Mouse (Mus musculus): ENCODE data around the gene Hoxd8.

The Hoxd8 gene

DNA sequence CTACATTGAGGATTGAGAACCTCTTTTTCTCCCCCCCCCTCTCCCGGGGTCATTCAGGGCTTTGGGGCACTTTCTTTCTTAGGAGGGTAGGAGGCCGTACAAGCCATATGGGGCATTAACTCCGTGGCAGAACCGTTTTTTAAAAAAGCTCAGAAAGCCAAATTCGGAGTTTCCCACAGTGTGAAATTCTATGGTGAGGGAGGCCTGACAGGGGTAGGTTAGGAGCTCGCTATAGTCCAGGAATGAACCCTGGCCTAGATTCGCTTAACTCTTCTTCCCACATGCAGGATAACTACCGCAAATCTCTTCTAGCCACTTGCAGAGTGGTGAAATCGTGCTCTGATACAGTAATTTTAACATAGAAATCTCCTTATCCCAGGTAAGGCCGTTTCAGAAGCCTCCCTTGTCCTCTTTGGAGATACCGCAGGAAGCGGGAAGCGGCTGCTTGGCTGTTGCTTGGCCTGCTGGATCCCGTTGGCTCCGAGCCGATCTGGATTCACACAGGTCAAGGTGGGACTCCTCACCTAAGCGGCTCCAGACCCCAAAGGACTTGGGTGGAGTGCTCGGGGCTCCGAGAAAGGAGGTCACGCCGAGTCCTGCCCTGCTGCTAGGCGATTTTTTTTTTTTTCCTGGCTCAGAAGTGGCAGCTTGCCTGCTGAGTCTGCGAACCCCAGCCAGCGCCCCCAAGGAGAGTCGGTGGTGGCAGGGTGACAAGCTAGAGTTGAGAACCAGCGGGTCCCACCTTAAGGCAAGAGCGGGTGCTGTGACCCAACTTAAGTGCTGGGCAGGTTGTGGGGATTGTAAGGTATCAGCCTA lies 30.8 kb downstream of the Hoxd8 start:
- no peak for DNase-seq (ENCODE audit: low spot score in 2 of 2)

DNA sequence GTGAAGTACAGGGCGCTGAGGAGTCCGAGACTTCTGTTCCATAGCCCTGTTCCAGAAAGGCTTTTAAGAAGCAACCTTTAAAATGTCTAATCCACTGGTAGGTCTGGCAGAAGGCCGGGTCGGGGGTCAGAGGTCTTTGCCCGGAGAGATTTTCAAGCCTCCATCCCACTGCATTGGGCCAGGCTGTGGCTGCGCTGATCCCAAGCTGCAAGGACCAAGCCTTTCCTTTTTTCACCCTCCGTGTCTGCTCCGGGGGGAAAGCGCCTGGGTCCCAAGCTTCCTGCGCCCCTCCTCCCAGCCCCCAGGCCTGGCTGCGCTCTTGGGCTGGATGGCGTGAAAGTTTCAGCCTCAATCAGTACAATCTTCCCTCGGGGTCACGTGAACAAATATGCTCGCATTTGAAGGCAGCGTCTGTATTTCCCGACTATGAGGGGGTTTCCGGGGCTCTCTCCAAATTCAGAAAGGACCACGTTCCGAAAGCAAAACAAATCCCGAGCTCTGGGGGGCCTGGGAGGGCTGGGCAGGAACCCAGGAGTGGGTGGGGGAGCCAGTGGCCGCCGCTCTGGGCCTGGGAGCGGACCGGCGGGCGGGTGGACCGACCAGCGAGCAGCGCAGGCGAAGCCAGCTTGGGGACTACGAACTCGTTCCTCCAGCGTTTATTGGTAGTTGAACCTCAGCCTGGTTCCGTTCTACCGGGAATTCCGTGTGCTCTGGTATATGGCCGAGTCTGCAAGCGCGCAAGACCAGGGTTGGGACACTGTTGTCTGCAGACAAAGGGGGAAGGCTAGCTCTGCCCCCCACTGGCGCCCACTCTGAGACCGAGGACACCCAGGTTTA lies 31.7 kb downstream of the Hoxd8 start:
- DNase-seq (ENCODE audit: low spot score in 2 of 2) = no peak

DNA sequence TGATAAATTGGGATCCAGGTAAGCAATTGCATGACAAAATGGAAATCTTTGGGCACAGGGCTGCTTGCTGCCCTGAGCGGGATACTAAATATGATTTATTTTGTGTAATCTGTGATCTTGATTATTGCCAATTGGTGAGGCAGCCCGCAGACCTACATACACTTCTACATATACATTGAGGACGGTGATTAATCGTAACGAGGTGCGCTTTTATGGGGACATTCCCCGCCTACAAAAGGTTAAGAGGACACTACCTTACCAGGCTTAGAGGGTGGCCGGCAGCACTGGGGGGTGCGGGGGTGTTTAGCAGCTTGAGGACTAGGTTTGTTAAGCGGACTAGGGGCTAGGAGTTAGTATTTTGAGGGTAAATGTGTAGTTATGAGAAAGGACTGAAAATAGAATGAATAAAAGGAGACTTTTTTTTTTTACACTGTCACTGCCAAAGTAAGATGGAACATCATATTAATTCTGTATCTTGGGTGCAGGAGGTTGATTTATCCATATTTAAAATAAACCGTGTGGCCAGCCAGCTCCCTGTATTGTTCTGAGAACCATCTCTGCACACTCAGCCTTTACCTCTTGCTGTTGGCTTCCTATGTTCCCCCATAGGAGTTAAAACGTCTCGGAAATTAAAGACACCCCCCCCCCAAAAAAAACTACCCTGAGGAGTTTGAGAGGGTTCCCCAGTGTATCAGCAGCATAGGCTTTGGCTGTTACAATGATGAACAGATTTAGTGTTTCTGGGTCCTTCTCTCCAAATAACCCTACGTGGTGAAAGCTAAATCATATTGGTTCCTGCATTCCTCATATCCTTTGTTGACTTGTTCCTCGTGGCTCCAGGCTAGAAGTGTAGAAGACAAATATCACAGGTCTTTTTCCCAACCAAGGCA lies 32.5 kb downstream of the Hoxd8 start:
- no peak for DNase-seq (ENCODE audit: low spot score in 2 of 2)

DNA sequence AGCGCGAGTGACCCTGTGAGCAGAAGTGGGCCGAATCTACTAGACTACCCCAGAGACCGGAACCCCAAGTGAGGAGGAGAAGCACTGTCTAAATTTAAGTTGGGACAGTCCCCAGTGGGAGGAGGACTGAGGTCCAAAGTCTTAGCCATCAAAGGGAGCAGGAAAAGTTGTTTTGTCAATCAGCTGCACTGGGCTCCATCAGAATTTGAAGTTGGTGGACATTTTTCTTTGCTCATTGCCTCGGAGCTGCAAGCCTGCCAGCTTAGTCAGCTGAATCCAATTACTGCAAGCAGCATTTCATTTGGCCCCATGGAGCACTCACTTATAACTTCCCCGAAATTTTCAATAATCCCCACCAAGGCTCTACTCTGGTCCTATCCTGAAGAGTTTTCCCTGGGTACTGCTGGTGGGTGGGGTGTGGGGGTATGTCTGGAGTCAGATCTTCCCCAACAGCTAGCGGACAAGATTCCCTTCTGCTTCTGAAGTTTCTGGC lies 33.2 kb downstream of the Hoxd8 start:
- no peak for DNase-seq (ENCODE audit: low spot score in 2 of 2)

DNA sequence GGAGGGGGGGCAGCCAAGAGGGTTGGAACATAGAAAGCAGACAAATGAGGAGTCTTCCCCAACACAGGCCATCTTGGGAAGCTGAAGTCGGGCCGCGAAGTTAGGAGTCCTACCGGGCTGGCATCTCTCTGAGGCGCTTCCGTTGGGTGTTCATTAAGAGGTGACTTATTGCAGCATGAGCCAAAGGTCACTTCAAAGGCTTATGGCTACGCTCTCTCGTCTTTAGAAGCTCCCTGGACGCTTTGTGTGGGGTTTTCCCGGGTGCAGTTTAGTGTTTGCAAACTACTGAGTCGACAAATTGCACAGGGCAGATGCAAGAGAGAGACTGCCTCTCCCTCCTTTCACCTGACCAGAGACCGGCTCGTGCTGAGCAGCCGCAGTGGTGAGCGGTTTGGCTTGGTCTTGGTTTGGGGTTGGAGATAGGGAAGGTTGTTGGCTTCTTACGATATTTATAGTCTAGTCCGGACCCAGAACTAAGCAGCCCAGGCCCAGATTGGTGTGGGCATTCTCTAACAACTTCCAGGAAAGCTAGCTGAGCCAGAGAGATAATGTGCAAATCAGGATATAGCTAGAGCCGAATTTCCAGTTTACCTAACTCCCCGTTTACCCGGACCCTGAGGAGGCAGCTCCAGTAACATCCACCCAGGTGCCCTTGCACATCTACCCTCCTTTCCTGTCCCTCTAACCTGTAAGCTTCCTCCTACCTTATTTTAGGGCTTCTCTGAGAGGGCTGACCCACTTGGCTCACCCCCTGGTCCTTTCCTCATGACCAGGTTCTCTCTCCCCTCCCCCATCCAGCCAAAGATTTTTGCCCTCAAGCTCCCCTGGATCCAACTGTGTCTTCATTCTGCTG lies 34.4 kb downstream of the Hoxd8 start:
- no peak for DNase-seq (ENCODE audit: low spot score in 2 of 2)

DNA sequence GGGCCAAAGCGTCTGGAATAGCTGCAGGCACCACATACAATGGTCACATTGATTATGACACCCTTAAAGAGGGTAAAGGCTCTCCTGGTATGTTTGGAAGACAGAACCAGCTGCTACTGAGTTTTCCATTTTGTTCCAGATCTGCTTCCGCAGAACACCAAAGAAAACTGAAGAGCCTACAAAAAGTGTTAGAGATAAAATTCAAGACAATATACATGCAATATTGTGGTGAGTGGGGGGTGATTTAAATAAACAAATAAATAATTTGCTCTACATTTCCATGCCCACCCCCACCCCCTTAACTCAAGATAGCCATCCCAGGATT lies 35.0 kb downstream of the Hoxd8 start:
- DNase-seq (ENCODE audit: low spot score in 2 of 2) = no peak

DNA sequence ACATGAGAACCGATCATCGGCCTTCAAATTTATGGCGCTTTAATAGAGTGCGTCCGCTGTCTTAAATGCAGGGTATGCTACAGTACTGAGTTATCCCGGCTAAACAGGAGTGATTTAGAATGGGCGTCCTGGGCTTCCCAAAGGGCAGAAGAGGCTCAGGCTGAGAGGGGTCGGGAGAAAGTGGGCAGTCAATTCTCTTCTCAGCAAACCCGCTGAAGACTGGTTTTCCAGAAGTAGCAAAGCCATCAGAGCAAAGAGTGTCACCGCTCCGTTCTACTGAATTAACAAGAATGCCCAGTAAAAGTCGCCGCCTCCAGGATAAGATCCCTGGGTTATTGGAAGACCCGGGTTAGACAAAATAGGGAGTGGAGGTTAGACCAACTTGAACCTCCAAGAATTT lies 35.5 kb downstream of the Hoxd8 start:
- no peak for DNase-seq (ENCODE audit: low spot score in 2 of 2)

DNA sequence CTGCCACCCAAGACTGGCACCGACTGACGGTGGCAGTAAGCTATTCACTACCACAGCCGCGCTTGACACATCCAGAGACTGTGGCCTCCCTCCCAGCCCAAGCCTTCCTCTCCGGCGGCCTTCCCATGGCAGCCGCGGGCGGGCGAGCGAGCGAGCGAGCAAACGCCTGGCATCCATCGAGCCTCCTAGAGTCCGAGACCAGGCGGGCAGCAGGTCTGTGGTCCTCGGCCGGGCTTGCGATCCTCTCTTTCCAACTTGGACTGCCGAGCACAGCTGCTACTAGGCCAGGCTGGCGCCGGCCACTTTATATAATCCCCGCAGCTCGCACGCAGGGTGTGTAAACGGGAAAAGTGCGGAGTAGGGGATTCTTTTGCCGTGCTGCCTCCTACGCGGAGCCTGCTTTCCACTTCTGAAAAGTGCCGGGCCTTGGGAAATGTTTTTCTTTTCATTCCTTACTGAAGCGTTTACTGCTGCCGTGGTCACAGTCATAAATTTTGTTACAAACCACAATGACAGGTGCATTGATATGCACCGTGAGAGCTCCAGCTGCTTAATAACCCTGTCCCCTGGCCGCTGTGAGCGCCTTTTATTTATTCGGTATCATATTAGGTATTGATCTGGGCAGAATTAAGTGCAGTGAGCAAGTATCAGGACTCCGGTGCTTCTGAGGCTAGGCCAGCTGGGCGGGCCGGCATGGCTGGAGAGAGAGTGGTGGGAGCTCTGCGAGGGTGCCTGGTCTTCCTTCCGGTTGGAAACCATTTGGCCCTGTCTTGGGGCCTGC lies 36.1 kb downstream of the Hoxd8 start:
- DNase-seq (ENCODE audit: low spot score in 2 of 2) = no peak

DNA sequence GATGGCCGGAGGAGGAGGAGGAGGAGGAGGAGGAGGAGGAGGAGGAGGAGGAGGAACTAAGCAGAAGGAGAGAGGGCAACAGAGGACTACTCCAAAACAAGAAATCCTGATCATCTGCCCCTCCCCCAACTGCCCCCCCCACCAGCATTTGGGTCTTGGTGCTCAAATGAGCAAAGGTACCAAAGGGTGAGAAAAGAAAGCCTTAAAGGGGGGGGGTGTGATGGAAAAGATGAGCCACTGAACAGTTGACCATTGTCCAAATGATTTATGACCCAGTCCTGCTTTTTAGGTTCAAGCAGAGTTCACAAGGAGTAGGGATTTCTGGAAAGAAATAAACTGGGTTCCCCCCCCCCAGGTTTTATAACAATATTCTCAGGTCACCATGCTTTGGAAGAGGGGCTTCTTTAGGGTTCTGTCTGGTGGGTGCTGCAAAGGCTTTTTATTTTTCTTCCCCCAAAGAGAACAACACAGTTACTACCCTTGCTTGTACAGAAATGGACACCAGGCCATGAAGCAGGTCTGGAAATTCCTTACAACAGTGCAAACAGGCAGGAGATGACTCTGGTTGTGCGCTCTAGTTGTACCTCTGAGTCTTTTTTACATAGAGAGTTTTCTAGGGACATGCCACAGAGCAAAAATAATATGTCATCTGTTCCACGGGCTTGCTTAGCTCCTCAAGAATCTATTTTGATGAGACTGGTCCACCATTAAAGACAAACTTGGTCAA lies 37.0 kb downstream of the Hoxd8 start:
- no peak for DNase-seq (ENCODE audit: low spot score in 2 of 2)

DNA sequence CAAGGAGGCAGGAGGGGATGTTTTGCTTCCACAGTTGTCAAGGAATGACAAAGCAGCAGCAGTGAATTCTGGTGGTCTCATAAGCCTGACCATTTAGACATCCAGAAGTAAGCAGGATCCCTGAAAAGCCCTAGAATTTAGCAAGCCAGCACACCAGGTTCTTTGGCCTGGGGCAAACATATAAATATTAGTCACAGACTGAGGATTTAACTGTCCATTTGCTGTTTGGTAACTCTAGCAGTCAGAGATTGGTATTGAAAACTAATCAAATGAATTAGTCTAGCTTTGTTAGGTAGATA lies 37.5 kb downstream of the Hoxd8 start:
- DNase-seq (ENCODE audit: low spot score in 2 of 2) = no peak

DNA sequence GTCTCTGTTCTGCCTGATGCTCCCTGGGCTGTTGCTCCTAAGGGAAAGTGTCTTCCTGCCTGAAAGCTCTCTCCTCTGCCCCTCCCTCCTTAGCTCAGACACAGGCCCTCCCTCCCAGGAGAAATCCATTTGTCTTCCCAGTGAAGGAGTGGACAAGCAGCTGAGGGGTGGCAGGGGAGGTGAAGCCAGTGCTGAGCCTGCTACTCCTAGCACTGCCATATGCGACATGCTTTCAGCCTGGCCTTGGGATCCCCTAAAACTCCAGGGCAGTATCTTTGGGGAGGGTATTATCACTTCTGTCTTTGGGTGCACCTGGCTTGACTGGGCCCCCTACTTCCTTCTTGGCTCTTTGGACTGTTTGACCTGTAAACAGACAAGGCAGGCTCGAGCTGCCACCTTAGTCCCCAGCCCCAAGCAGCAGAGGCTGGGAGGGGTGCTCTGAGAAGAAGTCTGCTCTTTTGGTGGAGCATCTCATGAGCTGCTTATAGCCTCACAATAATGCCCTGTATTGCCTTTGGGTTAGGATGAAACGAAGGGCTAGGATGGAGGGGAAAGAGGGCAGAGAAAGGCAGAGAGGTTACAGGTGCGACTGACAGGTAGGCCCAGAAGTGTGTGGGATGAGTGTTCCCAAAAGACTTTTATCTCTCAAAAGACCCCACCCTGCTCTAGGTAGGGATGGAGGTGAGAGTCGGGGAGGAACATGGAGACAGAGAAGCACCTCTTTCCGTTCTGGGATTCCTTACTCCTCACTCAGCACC lies 41.3 kb downstream of the Hoxd8 start:
- no peak for DNase-seq (ENCODE audit: low spot score in 2 of 2)

DNA sequence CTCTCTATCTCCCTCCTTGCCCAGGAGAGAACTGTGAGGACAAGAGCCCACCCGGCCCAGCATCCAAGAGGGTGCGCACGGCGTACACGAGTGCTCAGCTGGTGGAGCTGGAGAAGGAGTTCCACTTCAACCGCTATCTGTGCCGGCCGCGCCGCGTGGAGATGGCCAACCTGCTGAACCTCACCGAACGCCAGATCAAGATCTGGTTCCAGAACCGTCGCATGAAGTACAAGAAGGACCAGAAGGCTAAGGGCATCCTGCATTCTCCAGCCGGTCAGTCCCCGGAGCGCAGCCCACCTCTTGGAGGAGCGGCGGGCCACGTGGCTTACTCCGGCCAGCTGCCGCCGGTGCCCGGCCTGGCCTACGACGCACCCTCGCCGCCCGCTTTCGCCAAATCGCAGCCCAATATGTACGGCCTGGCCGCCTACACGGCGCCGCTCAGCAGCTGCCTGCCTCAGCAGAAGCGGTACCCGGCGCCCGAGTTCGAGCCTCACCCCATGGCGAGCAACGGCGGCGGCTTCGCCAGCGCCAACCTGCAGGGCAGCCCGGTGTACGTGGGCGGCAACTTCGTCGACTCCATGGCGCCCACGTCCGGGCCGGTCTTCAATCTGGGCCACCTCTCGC lies 42.0 kb downstream of the Hoxd8 start:
- no peak for DNase-seq (ENCODE audit: low spot score in 2 of 2)

DNA sequence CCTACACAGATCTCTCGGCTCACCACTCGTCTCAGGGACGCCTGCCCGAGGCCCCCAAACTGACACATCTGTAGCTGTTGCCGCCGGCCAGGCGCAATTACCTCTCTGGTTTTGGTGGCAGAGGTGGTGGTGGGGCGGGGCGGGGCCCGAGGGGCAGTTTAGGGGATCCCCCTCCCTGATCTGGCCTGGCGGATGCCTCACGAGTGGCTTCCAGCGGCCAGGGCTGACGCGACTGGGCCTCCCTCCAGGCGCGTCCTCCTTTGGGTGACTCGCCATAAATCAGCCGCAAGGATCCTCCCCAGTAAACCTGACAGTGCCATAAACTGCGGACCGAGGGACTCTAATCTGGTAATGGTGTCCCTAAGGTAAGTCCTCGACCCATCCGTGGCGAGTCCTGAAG lies 42.6 kb downstream of the Hoxd8 start:
- DNase-seq (ENCODE audit: low spot score in 2 of 2) = no peak

DNA sequence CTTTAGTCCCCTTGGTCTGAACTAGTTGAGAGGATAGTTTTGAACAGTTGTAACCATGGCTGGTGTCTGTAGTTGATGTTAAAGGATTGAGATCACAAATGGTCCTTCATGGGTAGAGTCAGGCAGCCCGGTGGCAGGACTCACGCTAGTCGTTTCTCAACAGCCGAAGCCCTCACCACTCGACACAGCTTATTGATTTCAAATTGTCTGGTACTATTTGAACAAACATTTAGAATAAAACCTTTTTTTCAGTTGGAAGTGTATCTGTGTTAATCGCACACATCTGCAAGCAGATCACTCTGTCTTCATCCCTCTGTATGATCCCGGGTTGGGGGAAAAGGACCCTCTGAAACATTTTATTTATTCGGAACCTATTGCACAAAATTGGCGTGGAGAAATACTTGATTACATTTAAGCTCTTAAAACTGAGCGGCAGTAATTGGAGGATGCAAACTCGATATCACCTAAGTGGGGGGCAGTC lies 43.3 kb downstream of the Hoxd8 start:
- no peak for DNase-seq (ENCODE audit: low spot score in 2 of 2)

DNA sequence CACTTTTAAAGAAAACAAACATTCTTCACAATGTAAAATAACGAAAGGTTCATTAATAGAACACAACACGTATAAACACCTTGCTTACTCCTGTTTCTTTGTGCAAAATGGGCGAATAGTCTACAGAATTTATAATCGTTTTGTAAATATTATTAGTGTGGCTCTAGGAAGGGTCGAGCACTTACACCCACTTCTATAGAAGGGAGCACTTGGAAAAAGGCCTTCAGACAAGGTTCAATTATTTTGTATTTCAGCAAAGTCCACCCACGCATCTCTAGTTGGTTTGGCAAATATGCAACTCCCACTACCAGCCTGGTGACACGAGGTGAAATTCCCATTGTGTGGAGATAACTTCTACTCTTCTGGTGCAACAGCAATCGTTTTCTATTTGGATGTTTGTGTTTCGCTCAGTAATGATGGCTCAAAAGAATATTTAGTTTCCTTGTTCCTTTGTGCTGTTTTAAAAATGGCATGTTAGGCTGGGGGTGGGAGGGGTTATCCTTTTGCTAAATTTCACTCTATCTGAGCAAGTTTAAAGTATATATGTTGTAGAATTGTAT lies 44.1 kb downstream of the Hoxd8 start:
- no peak for DNase-seq (ENCODE audit: low spot score in 2 of 2)

DNA sequence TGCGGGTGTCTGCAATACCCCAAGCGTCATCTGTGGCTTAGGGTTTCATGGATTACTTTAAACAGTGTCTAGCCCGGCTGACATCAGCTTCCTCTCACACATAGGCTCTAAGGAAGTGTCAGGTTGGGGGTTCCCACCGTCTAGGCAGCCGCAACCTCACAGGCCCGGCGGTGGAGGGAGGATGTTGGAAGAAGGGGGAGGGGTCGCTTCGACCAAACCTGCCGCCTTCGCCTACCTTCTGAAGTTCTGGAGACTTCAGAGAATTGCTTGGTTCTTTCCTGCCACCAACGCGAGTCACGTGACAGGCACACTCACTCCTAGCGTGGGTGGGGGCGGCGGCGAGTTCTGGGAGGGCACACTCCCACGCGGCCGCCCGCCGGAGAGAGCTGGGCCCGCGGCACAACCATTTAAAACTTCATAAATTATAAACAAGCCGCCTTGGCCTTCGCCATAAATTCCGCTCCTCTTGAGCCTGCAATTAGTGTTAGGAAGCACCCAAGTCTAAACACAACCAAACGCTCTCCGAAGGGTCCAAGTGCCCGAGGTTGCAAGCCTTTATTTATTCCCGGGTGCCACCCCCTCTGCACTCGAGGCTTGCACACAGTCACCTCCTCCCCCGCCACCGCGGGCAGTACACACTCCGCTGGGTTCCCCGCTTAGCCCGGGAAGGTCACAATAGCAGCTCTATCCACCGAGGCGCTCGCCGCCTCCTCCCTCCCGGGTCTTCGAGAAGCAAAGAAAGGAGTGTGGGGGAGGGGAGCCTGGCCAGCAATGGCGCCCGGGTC lies 45.1 kb downstream of the Hoxd8 start:
- peak in 1 of 2 experiments; percentile 38 for DNase-seq (ENCODE audit: low spot score in 2 of 2)

DNA sequence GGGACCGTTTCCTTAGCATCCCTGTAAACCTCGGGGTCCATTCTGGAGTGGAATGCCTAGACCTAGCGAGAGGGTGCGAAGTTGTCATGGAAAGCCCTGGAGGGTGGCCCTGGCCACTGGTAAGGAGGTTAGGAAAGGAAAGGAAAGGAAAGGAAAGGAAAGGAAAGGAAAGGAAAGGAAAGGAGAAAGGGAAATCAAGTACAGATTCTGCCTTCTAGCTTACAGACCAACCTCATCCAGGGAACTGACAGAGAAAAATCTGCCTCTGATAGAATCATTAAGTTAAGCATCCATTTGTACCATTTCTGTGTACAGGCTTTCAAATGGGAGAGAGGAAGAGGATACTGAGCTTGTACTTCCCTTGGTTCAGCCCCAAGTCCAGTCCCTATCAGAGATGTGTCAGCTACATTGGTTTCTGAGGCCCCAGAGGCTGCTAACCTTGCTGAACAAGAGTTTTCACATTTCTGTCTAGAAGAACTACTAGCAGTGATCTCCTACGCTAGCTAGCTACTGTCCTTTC lies 46.4 kb downstream of the Hoxd8 start:
- no peak for DNase-seq (ENCODE audit: low spot score in 2 of 2)
